Mouse (Mus musculus): Measurements from ENCODE around the gene Ifih1.

Gene Ifih1

GRCm38 (mm10) chr2:62548104-62548503, 98.0 kb downstream of the Ifih1 start:
- no peak for DNase-seq

Data from kidney, postnatal 4 days (tissue).